Mouse (Mus musculus) ES-Bruce4 (cell line): ENCODE measurements around the gene Sema5b. TPM values are rescaled to one million over a fixed set of nuclear protein-coding genes. Genes with fewer than 3 reads are reported as not detected.

Experiments used
- H3K27ac ChIP-seq: 2 replicates; pipeline ENCODE4 v1.5.1; 2012; ENCODE audit warnings: low read length, inconsistent platforms; ENCODE audit not compliant: insufficient read depth
- H3K27me3 ChIP-seq: 2 replicates; pipeline ENCODE4 v1.6.1; 2012; ENCODE audit warnings: mild to moderate bottlenecking, low read length, inconsistent platforms; ENCODE audit not compliant: control insufficient read depth, poor library complexity, insufficient read depth, severe bottlenecking
- H3K36me3 ChIP-seq: 2 replicates; pipeline ENCODE4 v1.6.1; 2012; ENCODE audit warnings: inconsistent platforms, mild to moderate bottlenecking, low read length, moderate library complexity; ENCODE audit not compliant: control insufficient read depth, poor library complexity, insufficient read depth, severe bottlenecking
- H3K4me1 ChIP-seq: one replicate; pipeline ENCODE4 v1.8.1; 2011; ENCODE audit warnings: low read length; ENCODE audit not compliant: control insufficient read depth, insufficient read depth
- H3K4me3 ChIP-seq: 2 replicates; pipeline ENCODE4 v1.5.1; 2011; ENCODE audit warnings: low read depth, mild to moderate bottlenecking, low read length
- H3K9ac ChIP-seq: 2 replicates; pipeline ENCODE4 v1.6.1; 2012; ENCODE audit warnings: low read depth, mild to moderate bottlenecking, inconsistent platforms; ENCODE audit not compliant: poor library complexity, severe bottlenecking
- H3K9me3 ChIP-seq: replicated peaks from 2 replicates; pipeline ENCODE4 v1.6.1; 2012; ENCODE audit warnings: mild to moderate bottlenecking, low read length, inconsistent platforms; ENCODE audit not compliant: control insufficient read depth, poor library complexity, insufficient read depth, severe bottlenecking
- CTCF ChIP-seq: IDR thresholded peaks from one replicate; pipeline ENCODE4 v1.8.1; 2011; ENCODE audit warnings: low read depth, low read length
- EP300 ChIP-seq: IDR thresholded peaks from 2 replicates; pipeline ENCODE4 v1.6.1; 2011; ENCODE audit warnings: low read depth, low read length; ENCODE audit not compliant: insufficient read depth
- POLR2A ChIP-seq: IDR thresholded peaks from one replicate; pipeline ENCODE4 v1.8.1; 2011; ENCODE audit warnings: low read length; ENCODE audit not compliant: insufficient read depth
- polyA plus RNA-seq: library from polyadenylated mRNA; stranded (reverse); fragments of >200 nt; gene quantifications from 2 replicates; pipeline ENCODE4 v1.2.4, GENCODE M21; 2011; ENCODE audit warnings: low read depth; ENCODE audit not compliant: missing spikeins, insufficient read depth, insufficient read length

Gene Sema5b
- polyA plus RNA-seq, 1 experiment: 1.6 TPM

DNA sequence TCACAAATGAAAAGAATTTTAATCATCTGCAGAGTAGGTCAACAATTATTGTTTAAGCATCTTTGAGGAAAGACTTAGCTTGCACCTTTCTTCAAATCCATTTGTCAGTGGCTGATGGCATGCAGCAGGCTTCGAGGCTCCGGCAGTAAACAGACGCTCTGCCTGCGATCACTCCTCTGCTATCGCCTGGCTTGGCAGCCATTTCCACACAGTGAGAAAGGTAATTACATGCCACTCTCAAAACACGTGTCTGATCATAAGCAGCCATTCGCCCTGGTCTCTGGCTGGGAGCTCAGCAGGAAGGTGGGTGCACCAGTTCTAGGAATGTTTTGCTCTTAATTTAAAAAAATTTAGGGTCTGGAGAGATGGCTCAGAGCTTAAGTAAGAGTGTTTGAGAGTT lies 170.1 kb downstream of the Sema5b start:
- H3K36me3 ChIP-seq: no peaks in the 10 kb centered on the region; the same call in 1 of the 2 replicates
- no peak overlapping the region for H3K27ac ChIP-seq
- no peaks in the 10 kb centered on the region for H3K4me1 ChIP-seq
- no peak overlapping the region for H3K4me3 ChIP-seq
- H3K9ac ChIP-seq: no peak overlapping the region
- TF ChIP-seq POLR2A (no peak), EP300 (no peak), CTCF (no peak)
- no peaks in the 10 kb centered on the region for H3K9me3 ChIP-seq
- no peaks in the 10 kb centered on the region for H3K27me3 ChIP-seq

DNA sequence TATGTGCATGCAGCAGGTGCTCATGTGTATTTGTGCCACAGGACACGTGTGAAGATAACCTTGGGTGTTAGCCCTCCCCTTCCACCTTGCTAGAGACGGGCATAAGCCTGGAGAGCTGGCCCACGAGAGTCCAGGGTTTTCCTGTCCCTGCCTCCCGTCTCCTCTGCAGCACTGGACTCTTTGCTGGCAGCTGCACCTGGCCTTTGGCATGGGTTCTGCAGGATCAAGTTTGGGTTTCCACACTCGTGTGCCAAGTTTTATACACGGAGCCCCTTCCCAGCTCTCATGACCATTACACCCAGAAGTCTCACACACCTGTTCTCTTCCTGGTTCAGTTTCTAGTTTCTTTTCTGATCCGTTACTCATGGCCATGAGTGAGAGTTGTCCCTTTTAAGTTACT lies 172.7 kb downstream of the Sema5b start:
- TF ChIP-seq EP300 (no peak), CTCF (no peak), POLR2A (no peak)
- H3K36me3 ChIP-seq: no peaks in the 10 kb centered on the region; the same call in 1 of the 2 replicates
- H3K27ac ChIP-seq: no peak overlapping the region
- H3K9ac ChIP-seq: no peak overlapping the region
- H3K4me3 ChIP-seq: no peak overlapping the region
- no peaks in the 10 kb centered on the region for H3K4me1 ChIP-seq
- no peaks in the 10 kb centered on the region for H3K27me3 ChIP-seq
- H3K9me3 ChIP-seq: no peaks in the 10 kb centered on the region

Other genes starting within 250 kb of the Sema5b start
- gene Sec22a, start 177.2 kb upstream of the Sema5b start, polyA plus RNA-seq: 29.3 and 32.8 TPM in 2 replicates
- 20.2 and 25.8 TPM in 2 replicates for gene Pdia5, start 50.3 kb upstream of the Sema5b start, polyA plus RNA-seq
- 18.3 and 18.5 TPM in 2 replicates for gene Dirc2, start 228.2 kb downstream of the Sema5b start, polyA plus RNA-seq
- 71.3 and 72.5 TPM in 2 replicates for gene Hspbap1, start 229.2 kb downstream of the Sema5b start, polyA plus RNA-seq